Mouse (Mus musculus) ES-Bruce4 (cell line): ENCODE data around the gene Capza2. TPM values are rescaled to one million over a fixed set of nuclear protein-coding genes. Genes with fewer than 3 reads are reported as not detected.

Experiments
- H3K27ac ChIP-seq: 2 replicates; pipeline ENCODE4 v1.5.1; 2012; ENCODE audit warnings: low read length, inconsistent platforms; ENCODE audit not compliant: insufficient read depth
- H3K27me3 ChIP-seq: 2 replicates; pipeline ENCODE4 v1.6.1; 2012; ENCODE audit warnings: mild to moderate bottlenecking, low read length, inconsistent platforms; ENCODE audit not compliant: control insufficient read depth, poor library complexity, insufficient read depth, severe bottlenecking
- H3K36me3 ChIP-seq: 2 replicates; pipeline ENCODE4 v1.6.1; 2012; ENCODE audit warnings: inconsistent platforms, mild to moderate bottlenecking, low read length, moderate library complexity; ENCODE audit not compliant: control insufficient read depth, poor library complexity, insufficient read depth, severe bottlenecking
- H3K4me1 ChIP-seq: one replicate; pipeline ENCODE4 v1.8.1; 2011; ENCODE audit warnings: low read length; ENCODE audit not compliant: control insufficient read depth, insufficient read depth
- H3K4me3 ChIP-seq: 2 replicates; pipeline ENCODE4 v1.5.1; 2011; ENCODE audit warnings: low read depth, mild to moderate bottlenecking, low read length
- H3K9ac ChIP-seq: 2 replicates; pipeline ENCODE4 v1.6.1; 2012; ENCODE audit warnings: low read depth, mild to moderate bottlenecking, inconsistent platforms; ENCODE audit not compliant: poor library complexity, severe bottlenecking
- H3K9me3 ChIP-seq: replicated peaks from 2 replicates; pipeline ENCODE4 v1.6.1; 2012; ENCODE audit warnings: mild to moderate bottlenecking, low read length, inconsistent platforms; ENCODE audit not compliant: control insufficient read depth, poor library complexity, insufficient read depth, severe bottlenecking
- CTCF ChIP-seq: IDR thresholded peaks from one replicate; pipeline ENCODE4 v1.8.1; 2011; ENCODE audit warnings: low read depth, low read length
- EP300 ChIP-seq: IDR thresholded peaks from 2 replicates; pipeline ENCODE4 v1.6.1; 2011; ENCODE audit warnings: low read depth, low read length; ENCODE audit not compliant: insufficient read depth
- POLR2A ChIP-seq: IDR thresholded peaks from one replicate; pipeline ENCODE4 v1.8.1; 2011; ENCODE audit warnings: low read length; ENCODE audit not compliant: insufficient read depth
- polyA plus RNA-seq: library from polyadenylated mRNA; stranded (reverse); fragments of >200 nt; gene quantifications from 2 replicates; pipeline ENCODE4 v1.2.4, GENCODE M21; 2011; ENCODE audit warnings: low read depth; ENCODE audit not compliant: missing spikeins, insufficient read depth, insufficient read length

Gene Capza2
- 232 and 240 TPM in 2 replicates for polyA plus RNA-seq

- H3K27me3 ChIP-seq = 0 out of 2 replicates have a peak, but pooled peaks cover 2% of the 10 kb centered on the region
- no peak within 1 kb of the TSS for H3K27ac ChIP-seq
- H3K9me3 ChIP-seq = no peaks in the 10 kb centered on the region
- peak within 1 kb of the TSS; percentile 99 for H3K9ac ChIP-seq
- H3K4me1 ChIP-seq = peaks cover 2% of the 10 kb centered on the region
- peak within 1 kb of the TSS; percentile 94 for H3K4me3 ChIP-seq
- TF ChIP-seq CTCF (no peak), EP300 (no peak), POLR2A (no peak)
- no peaks in the 10 kb centered on the region for H3K36me3 ChIP-seq
These were observed at the start of gene Capza2 for GRCm38 (mm10) chr6:17635615-17636284. Capza2 (plus strand) TSS chr6:17636234.

DNA sequence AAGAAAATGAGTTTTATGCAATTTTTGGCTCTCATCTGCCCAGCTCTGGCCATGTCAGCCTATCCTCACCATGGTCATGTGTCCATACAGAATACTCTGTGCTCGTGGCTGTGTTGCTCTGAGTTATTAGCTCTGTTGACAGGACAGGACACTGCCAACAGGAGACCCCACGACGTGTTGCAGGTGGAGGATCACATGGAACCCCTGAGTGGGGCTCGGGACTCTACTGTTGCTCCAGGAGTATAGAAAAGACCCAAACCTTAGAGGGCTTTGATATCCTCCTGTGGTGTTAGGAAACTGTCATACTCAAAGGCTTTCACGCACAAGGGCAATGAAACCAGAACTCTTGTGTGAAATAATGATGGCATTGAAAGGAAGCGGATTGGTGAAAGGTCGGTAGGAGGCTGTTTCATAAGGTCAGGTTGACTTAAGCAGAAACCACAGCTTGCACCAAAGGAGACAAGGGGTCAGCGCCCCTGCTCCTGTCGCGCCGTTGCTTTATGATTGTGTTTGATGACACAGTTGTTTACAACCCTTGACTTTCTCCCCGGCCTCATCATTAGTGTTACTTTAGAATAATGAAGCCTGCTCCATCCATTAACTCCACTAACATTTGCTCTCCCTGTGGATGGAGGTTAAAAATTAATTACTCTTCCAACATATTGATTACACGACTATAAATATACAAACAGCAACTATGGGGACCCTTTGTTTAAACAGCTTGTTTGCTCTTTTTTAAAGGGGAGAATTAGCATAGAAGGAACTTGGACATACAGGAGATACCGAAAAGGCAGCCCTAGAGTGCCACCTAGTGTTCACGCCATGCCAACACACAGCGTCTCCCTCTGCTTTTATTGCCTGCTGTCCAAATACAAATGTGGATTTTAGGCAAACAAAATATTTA, 46.7 kb upstream of the Capza2 start:
- TF ChIP-seq EP300 (no peak), CTCF (peak; percentile 82)
- H3K27ac ChIP-seq = no peak overlapping the region
- no peak overlapping the region for H3K9ac ChIP-seq
- no peaks in the 10 kb centered on the region for H3K4me1 ChIP-seq
- H3K9me3 ChIP-seq = peaks cover 12% of the 10 kb centered on the region
- no peaks in the 10 kb centered on the region for H3K36me3 ChIP-seq
- H3K4me3 ChIP-seq = no peak overlapping the region
- no peaks in the 10 kb centered on the region for H3K27me3 ChIP-seq

DNA sequence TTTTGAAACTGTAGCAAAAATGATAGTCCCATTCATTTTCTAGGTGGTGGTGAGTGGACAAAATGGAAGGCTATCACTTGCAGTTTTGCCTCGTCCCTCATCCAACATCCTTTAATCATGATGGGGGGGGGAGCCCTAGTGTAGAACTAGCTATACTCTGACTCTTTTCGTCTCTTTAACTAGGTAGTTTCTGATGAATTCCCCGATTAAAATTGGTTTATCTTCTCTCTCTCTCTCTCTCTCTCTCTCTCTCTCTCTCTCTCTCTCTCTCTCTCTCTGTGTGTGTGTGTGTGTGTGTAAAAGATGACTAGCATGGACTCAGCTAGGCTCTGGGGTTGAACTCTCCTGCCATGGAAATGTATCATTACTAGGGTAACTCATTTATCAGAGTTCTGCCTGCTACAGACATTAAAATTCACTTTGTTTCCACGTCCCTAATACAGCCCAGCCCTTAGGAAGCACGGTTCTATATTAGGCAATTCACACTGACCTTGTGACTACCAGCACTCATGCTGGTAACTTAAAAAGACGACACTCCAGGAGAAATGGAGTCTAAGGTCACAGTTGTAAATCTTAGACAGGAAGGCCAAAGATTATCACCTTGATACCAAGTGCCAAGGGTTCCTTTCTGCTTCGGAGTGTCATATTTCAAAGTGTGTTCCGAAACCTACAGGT, 45.9 kb upstream of the Capza2 start:
- Histone ChIP-seq H3K9me3 (peaks cover 12% of the 10 kb centered on the region), H3K4me1 (no peaks in the 10 kb centered on the region), H3K36me3 (no peaks in the 10 kb centered on the region), H3K27ac (no peak overlapping the region), H3K9ac (no peak overlapping the region), H3K4me3 (no peak overlapping the region), H3K27me3 (no peaks in the 10 kb centered on the region)
- TF ChIP-seq CTCF = no peak
- TF ChIP-seq EP300 = no peak
- no peak for TF ChIP-seq POLR2A

DNA sequence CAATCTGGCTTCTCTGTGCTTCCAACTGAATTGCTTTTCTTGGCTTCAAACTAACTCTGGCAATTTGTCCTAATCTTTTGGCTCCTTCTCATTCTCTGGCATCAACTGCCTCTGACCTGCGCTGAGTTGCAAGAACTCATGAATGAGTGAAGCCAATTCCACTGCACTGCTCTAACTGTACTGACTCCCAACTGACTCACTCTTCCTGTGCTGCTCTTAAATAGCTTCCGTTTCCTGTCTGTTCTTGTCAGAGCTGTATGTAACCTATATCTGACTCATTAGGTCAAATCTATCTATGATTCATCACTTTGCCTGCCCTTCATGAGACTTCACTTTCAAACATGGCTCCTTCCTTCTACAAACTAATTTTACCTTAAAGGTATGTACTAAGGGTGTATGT, 42.1 kb upstream of the Capza2 start:
- no peak overlapping the region for H3K9ac ChIP-seq
- H3K4me3 ChIP-seq = no peak overlapping the region
- peaks cover 12% of the 10 kb centered on the region for H3K9me3 ChIP-seq
- H3K4me1 ChIP-seq = no peaks in the 10 kb centered on the region
- no peak overlapping the region for H3K27ac ChIP-seq
- TF ChIP-seq POLR2A (no peak), CTCF (no peak), EP300 (no peak)
- no peaks in the 10 kb centered on the region for H3K36me3 ChIP-seq
- H3K27me3 ChIP-seq = no peaks in the 10 kb centered on the region

DNA sequence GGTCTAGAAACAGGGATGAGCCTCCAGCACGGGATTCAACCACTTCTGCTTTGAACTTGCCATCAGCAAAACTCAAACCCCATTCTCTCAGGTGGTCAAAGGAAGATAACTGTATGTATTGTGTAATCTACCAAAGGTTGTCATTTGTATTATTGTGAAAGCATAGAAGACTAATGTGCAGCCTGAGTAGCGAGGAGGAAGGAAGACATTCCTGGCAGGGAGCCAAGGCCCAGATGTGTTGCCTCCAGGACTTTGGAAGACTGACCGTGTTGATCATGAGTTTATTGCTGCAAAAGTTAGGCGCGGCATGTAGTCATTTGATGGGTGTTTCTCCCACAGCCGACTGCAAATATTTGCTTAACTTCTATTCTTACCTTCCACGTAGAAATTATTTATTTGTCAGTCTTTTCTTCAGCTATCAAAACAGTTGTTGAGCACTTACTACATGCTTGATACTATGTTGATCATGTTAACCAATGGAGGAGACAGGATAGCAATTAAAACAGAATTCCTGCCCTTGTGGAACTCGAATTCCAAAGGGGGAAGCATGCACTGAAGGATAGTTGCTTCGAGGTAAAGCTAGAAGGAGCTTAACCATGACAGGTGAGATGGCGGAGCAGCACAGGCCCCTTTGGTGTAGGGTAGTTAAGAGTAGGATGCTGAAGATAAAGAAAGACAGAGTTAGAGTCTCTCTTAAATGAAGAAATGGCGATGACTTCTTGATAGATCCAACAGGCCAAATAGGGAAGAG, 40.1 kb upstream of the Capza2 start:
- H3K4me3 ChIP-seq = no peak overlapping the region
- H3K9ac ChIP-seq = no peak overlapping the region
- no peaks in the 10 kb centered on the region for H3K4me1 ChIP-seq
- H3K27ac ChIP-seq = no peak overlapping the region
- peaks cover 12% of the 10 kb centered on the region for H3K9me3 ChIP-seq
- no peaks in the 10 kb centered on the region for H3K27me3 ChIP-seq
- H3K36me3 ChIP-seq = no peaks in the 10 kb centered on the region
- TF ChIP-seq POLR2A (no peak), CTCF (no peak), EP300 (no peak)
